ENCODE assay signal across 8 mouse cellular contexts in genomic region chr3:28265656-28266055, GRCm38 (mm10). TPM values are rescaled to one million over a fixed set of nuclear protein-coding genes. Genes with fewer than 3 reads are reported as not detected.
DNase-seq lines count a peak whose midpoint lies in the region; ATAC-seq and TF ChIP-seq lines count a peak whose summit lies in the region.

No protein-coding gene starts in this region.

- ATAC-seq in heart, embryonic 14.5 days (ENCODE audit: insufficient number of reproducible peaks, insufficient read depth, low FRiP score, low read depth): no peak
- ATAC-seq in forebrain, postnatal 0 days: no peak
- no peak for ATAC-seq in midbrain, embryonic 14.5 days (ENCODE audit: low FRiP score, low TSS enrichment)
- no peak for ATAC-seq in kidney, embryonic 14.5 days (ENCODE audit: low FRiP score, low TSS enrichment)

- no peaks in the 10 kb centered on the region for H3K27me3 ChIP-seq in heart, embryonic 14.5 days (ENCODE audit: control insufficient read depth, insufficient read depth, low read length)
- H3K27me3 ChIP-seq in forebrain, postnatal 0 days (ENCODE audit: insufficient read depth, low read length): no peaks in the 10 kb centered on the region
- H3K27me3 ChIP-seq in midbrain, embryonic 14.5 days (ENCODE audit: control insufficient read depth, insufficient read depth, low read length): no peaks in the 10 kb centered on the region
- H3K27me3 ChIP-seq in kidney, embryonic 14.5 days (ENCODE audit: control insufficient read depth, insufficient read depth, low read length): no peaks in the 10 kb centered on the region

- no peak overlapping the region for H3K9ac ChIP-seq in heart, embryonic 14.5 days (ENCODE audit: low read length)
- peak overlapping the region; percentile 94 for H3K9ac ChIP-seq in forebrain, postnatal 0 days
- peak overlapping the region; percentile 95 for H3K9ac ChIP-seq in midbrain, embryonic 14.5 days (replicated peaks; ENCODE audit: low read length)
- no peak overlapping the region for H3K9ac ChIP-seq in kidney, embryonic 14.5 days (ENCODE audit: low read depth, low read length)

- no peak for TF ChIP-seq CTCF in forebrain, postnatal 0 days (IDR thresholded peaks at IDR 0.05; ENCODE audit: low read depth)

- peak overlapping the region; percentile 76 for H3K4me2 ChIP-seq in heart, embryonic 14.5 days (ENCODE audit: low read length)
- H3K4me2 ChIP-seq in forebrain, postnatal 0 days (ENCODE audit: low read depth): peak overlapping the region; percentile 86
- peak overlapping the region; percentile 70 for H3K4me2 ChIP-seq in midbrain, embryonic 14.5 days (ENCODE audit: low read length)
- H3K4me2 ChIP-seq in kidney, embryonic 14.5 days (replicated peaks; ENCODE audit: low read depth, low read length): no peak overlapping the region

- H3K36me3 ChIP-seq in heart, embryonic 14.5 days (ENCODE audit: control insufficient read depth, insufficient read depth, low read length): no peaks in the 10 kb centered on the region
- no peaks in the 10 kb centered on the region for H3K36me3 ChIP-seq in forebrain, postnatal 0 days (ENCODE audit: insufficient read depth)
- no peaks in the 10 kb centered on the region for H3K36me3 ChIP-seq in midbrain, embryonic 14.5 days (ENCODE audit: control insufficient read depth, insufficient read depth, low read length)
- no peaks in the 10 kb centered on the region for H3K36me3 ChIP-seq in kidney, embryonic 14.5 days (ENCODE audit: control insufficient read depth, insufficient read depth, low read length)

- peaks cover 6 to 7% of the 10 kb centered on the region in 2 experiments; a peak in 2 of 4 replicates for H3K4me1 ChIP-seq in heart, embryonic 14.5 days (ENCODE audit: control insufficient read depth in 2 of 2, insufficient read depth in 2 of 2, low read length in 2 of 2)
- H3K4me1 ChIP-seq in forebrain, postnatal 0 days (ENCODE audit: insufficient read depth): peaks cover 24% of the 10 kb centered on the region
- H3K4me1 ChIP-seq in midbrain, embryonic 14.5 days (ENCODE audit: control insufficient read depth, insufficient read depth, low read length): peaks cover 42% of the 10 kb centered on the region
- H3K4me1 ChIP-seq in kidney, embryonic 14.5 days (ENCODE audit: control insufficient read depth, insufficient read depth, low read length): peaks cover 6% of the 10 kb centered on the region; the same call in 1 of the 2 replicates

- no peak for DNase-seq in heart, postnatal 14 days
- peak; percentile 72 to 82 for DNase-seq in cerebellum, adult 18-20 months
- peak; percentile 60 for DNase-seq in forebrain, postnatal 0 days
- peak; percentile 63 for DNase-seq in midbrain, embryonic 14.5 days
- DNase-seq in ovary, postnatal 14 days (ENCODE audit: low spot score): no peak
- no peak for DNase-seq in kidney, adult 11 months

- H3K9me3 ChIP-seq in heart, embryonic 14.5 days (ENCODE audit: control insufficient read depth, low read length): no peaks in the 10 kb centered on the region
- no peaks in the 10 kb centered on the region for H3K9me3 ChIP-seq in forebrain, postnatal 0 days (ENCODE audit: low read length)
- no peaks in the 10 kb centered on the region for H3K9me3 ChIP-seq in midbrain, embryonic 14.5 days (ENCODE audit: control insufficient read depth, low read length)
- H3K9me3 ChIP-seq in kidney, embryonic 14.5 days (ENCODE audit: control insufficient read depth, low read length): no peaks in the 10 kb centered on the region

- WGBS in heart, embryonic 14.5 days: 83% methylated on average over 5 of the region's 5 CpGs
- 34% methylated on average over 5 of the region's 5 CpGs for WGBS in forebrain, postnatal 0 days
- WGBS in midbrain, embryonic 14.5 days: 40% methylated on average over 5 of the region's 5 CpGs
- 66% methylated on average over 5 of the region's 5 CpGs for WGBS in kidney, embryonic 14.5 days

- intact Hi-C loops in heart, postnatal 14 days (cut with DNase I): loop anchor here (10.0 kb wide), 1 partner anchor 289 kb away; no protein-coding TSS in a partner anchor

- no peak overlapping the region for H3K4me3 ChIP-seq in heart, embryonic 14.5 days (ENCODE audit: control insufficient read depth in 1 of 2, insufficient read depth in 1 of 2, low read depth in 1 of 2, low read length in 2 of 2)
- peak overlapping the region; percentile 89 for H3K4me3 ChIP-seq in forebrain, postnatal 0 days (ENCODE audit: low read depth, low read length)
- H3K4me3 ChIP-seq in midbrain, embryonic 14.5 days (replicated peaks; ENCODE audit: low read depth, low read length): peak overlapping the region; percentile 83
- H3K4me3 ChIP-seq in kidney, embryonic 14.5 days (ENCODE audit: low read length): no peak overlapping the region

- H3K27ac ChIP-seq in heart, embryonic 14.5 days (replicated peaks in 1 of 2; ENCODE audit: control insufficient read depth in 1 of 2, insufficient read depth in 1 of 2, low read depth in 2 of 2, low read length in 2 of 2): no peak overlapping the region
- peak overlapping the region; percentile 95 for H3K27ac ChIP-seq in forebrain, postnatal 0 days (ENCODE audit: low read depth, low read length)
- H3K27ac ChIP-seq in midbrain, embryonic 14.5 days (replicated peaks; ENCODE audit: low read depth, low read length): peak overlapping the region; percentile 95
- no peak overlapping the region for H3K27ac ChIP-seq in kidney, embryonic 14.5 days (ENCODE audit: low read depth, low read length)

RNA-seq across cellular contexts. Expression of gene Tnik, which starts 2.6 kb away (rescaled TPM):
- polyA plus RNA-seq in heart, embryonic 14.5 days (2014; fragmentation: Nextera tagmentation; extraction: Ambion mirVana): 12.9 and 13.7 TPM in 2 replicates
- total RNA-seq in heart, postnatal 14 days (2021): 10 to 100 TPM; 33.4 to 41.6 TPM
- 105 and 125 TPM in 2 replicates for total RNA-seq in forebrain, postnatal 0 days (2014; rRNA removed)
- polyA plus RNA-seq in forebrain, postnatal 0 days (2015; fragmentation: Nextera tagmentation; extraction: Ambion mirVana): 27.9 and 43.0 TPM in 2 replicates
- polyA plus RNA-seq in midbrain, embryonic 14.5 days (2014; fragmentation: Nextera tagmentation; extraction: Ambion mirVana): 84.3 and 114 TPM in 2 replicates
- polyA plus RNA-seq in kidney, embryonic 14.5 days (2014; fragmentation: Nextera tagmentation; extraction: Ambion mirVana): 3.2 and 3.9 TPM in 2 replicates

Comparison
In these comparisons a context has a peak if more than half of its experiments do, and no peak if none do; other contexts are left out.
1. H3K27ac ChIP-seq: peak in forebrain, postnatal 0 days (single experiment) and midbrain, embryonic 14.5 days (single experiment); none in heart, embryonic 14.5 days (0 of 2) and kidney, embryonic 14.5 days (single experiment).
2. H3K4me3 ChIP-seq: peak in forebrain, postnatal 0 days (single experiment) and midbrain, embryonic 14.5 days (single experiment); none in heart, embryonic 14.5 days (0 of 2) and kidney, embryonic 14.5 days (single experiment).
3. H3K9ac ChIP-seq: peak in forebrain, postnatal 0 days (single experiment) and midbrain, embryonic 14.5 days (single experiment); none in heart, embryonic 14.5 days (single experiment) and kidney, embryonic 14.5 days (single experiment).
4. DNase-seq: peak in cerebellum, adult 18-20 months (2 of 2), forebrain, postnatal 0 days (single experiment) and midbrain, embryonic 14.5 days (single experiment); none in heart, postnatal 14 days (0 of 2), ovary, postnatal 14 days (single experiment) and kidney, adult 11 months (single experiment).